Mouse (Mus musculus): ENCODE measurements at regions not wholly inside any gene's neighbourhood (a gene's known extent, or its start where the extent isn't known, plus 50 kb on each side); places are given as distances from the start of the nearest gene placed in this dataset.

DNA sequence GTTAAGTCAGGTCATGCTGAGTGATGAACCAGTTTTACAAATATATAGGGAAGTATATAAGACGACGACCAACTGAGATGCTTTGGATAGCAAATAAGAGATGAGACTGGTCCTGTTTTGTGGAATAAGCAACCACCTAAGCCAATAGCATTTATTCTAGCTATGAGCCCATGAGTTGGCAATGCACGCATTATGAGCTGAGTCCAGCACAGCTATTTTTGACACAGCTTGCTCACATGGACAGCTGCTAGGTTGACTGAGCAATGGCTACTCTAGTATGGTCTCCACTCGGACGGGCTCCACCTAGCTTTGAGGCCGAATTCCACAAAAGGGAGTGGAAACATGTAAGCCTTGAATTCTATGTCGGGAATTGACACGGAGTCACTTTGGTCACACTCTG is 146.1 kb upstream of the Dyrk2 start:
- TF ChIP-seq EP300 (IDR thresholded peaks at IDR 0.05; ENCODE audit: low read depth): no peak
- no peak for TF ChIP-seq CTCF (IDR thresholded peaks at IDR 0.05; ENCODE audit: low read depth)

All from liver, postnatal 0 days (tissue).